Mouse (Mus musculus): ENCODE data around the gene Hacd3.

DNA sequence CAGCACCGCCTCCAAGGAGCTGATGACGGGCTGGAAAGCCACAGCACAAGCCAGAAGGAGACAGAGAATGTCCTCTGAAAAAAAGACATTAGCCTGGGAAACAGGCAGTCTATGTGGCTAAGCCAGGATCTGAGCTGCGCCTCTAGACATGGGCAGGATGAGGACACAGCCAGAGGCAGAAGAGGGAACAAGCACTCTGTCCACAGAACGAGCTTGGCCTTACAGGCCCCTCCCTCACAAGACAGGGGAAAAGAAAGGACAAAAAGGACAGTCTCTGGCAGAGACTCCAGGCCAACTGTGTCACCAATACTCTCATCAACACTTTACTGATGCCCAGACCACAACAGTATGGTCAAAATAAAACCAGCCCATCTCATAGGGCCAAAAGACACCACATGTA lies 20.0 kb downstream of the Hacd3 start:
- no peak for TF ChIP-seq POLR2A (IDR thresholded peaks at IDR 0.05; ENCODE audit: insufficient read length, low read depth)
- TF ChIP-seq USF1 (IDR thresholded peaks at IDR 0.05; ENCODE audit: low read depth), result no peak
